ENCODE assay signal across 1 mouse cellular context in the genomic region with DNA sequence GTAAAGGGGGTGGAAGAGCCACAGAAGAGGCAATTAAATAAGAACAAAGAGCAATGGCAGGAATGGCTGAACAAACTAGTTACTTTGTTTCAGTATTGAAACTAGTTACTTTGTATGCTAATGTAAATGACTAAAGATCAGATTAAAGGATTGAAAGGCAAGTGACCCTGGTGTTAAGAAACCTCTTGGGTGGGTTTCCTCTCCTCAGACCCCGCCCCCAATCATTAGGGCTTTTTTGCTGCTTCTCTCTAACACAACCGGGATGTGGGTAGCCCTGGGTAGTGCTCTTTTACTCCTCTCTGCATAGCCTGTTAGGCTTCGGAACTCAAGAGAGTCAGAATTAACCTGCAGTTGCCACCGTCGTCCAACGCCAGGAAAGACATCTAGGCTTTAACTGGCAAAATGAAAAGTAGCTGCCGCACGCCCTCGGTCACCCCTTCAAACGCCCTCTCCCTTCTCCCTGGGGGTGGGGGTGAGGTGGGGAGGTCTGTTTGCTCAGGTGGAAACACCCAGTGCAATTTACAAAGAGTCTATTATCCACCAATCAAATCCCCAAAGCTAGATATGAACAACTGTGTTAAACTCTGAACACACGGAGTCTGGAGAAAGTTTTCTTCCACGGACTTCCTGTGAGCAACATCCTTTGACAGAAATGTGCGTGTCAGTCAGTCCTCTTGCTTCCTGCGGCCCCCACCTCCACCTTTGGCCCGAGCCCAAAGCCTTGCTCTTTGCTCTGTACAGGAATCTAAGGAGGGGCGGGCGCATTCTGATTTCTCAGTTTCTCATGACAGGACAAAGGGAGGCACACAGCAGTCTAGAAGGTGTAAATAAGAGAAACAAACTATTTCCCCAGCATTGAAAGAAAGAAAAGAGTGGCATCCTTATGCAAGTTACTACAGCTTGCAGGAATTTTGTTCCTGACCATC.
A peak's percentile ranks its signal among the peaks of the same experiment; 100 is the strongest.
TF ChIP-seq lines count a peak whose summit lies in the region.

No protein-coding gene starts in this region.

TF ChIP-seq in CH12.LX, 34 proteins besides CTCF, POLR2A, EP300 and RAD21:
- TF ChIP-seq ELF1 (IDR thresholded peaks at IDR 0.05; ENCODE audit: low read depth, low read length) (0 out of 2 replicates have a peak, but pooled peaks have one; percentile 43), USF1 (IDR thresholded peaks at IDR 0.05; ENCODE audit: low read depth, low read length) (no peak), NRF1 (IDR thresholded peaks at IDR 0.05; ENCODE audit: low read depth, low read length) (no peak), CHD2 (IDR thresholded peaks at IDR 0.05; ENCODE audit: low read length) (0 out of 2 replicates have a peak, but pooled peaks have one; percentile 12), MXI1 (IDR thresholded peaks at IDR 0.05; ENCODE audit: low read depth, low read length) (peak; percentile 74), MAFK (IDR thresholded peaks at IDR 0.05; ENCODE audit: insufficient replicate concordance, low read length) (no peak), HCFC1 (IDR thresholded peaks at IDR 0.05; ENCODE audit: low read depth, low read length) (0 out of 2 replicates have a peak, but pooled peaks have one; percentile 30), TCF12 (IDR thresholded peaks at IDR 0.05; ENCODE audit: low read depth, low read length) (peak; percentile 39; the same call in 1 of the 2 replicates), POLR2AphosphoS2 (IDR thresholded peaks at IDR 0.05; ENCODE audit: low read depth, low read length) (no peak), IRF4 (IDR thresholded peaks at IDR 0.05; ENCODE audit: low read depth, low read length) (peak; percentile 25; the same call in 1 of the 2 replicates), KAT2A (IDR thresholded peaks at IDR 0.05; ENCODE audit: insufficient replicate concordance, low read length) (no peak), SIN3A (IDR thresholded peaks at IDR 0.05; ENCODE audit: low read length) (peak; percentile 61; the same call in 1 of the 2 replicates), GABPA (IDR thresholded peaks at IDR 0.05; ENCODE audit: insufficient replicate concordance, low read depth, low read length) (no peak)
